Mouse (Mus musculus) liver, embryonic 15.5 days (tissue): ENCODE results near the gene Gm49380. TPM values are rescaled to one million over a fixed set of nuclear protein-coding genes. Genes with fewer than 3 reads are reported as not detected.

ENCODE experiments used
- ATAC-seq: fragments of 200-750 bp; cut with Nextera tagmentation; 2 replicates; pipeline ENCODE4 v1.8.0; 2017; ENCODE audit warnings: moderate number of reproducible peaks, mild to moderate bottlenecking, moderate library complexity; ENCODE audit not compliant: insufficient read depth
- H3K27ac ChIP-seq: fragments of 300-500 bp; sonication (generic); replicated peaks from 2 replicates; pipeline ENCODE4 v1.5.1; 2015; ENCODE audit warnings: mild to moderate bottlenecking, inconsistent platforms
- H3K27me3 ChIP-seq: fragments of 300-500 bp; sonication (generic); 2 replicates; pipeline ENCODE4 v1.6.1; 2015; ENCODE audit warnings: mild to moderate bottlenecking, inconsistent platforms
- H3K36me3 ChIP-seq: fragments of 300-500 bp; sonication (generic); replicated peaks from 2 replicates; pipeline ENCODE4 v1.6.1; 2015; ENCODE audit warnings: moderate library complexity, mild to moderate bottlenecking, inconsistent platforms
- H3K4me1 ChIP-seq: fragments of 300-500 bp; sonication (generic); replicated peaks from 2 replicates; pipeline ENCODE4 v1.6.1; 2015; ENCODE audit warnings: inconsistent platforms
- H3K4me2 ChIP-seq: fragments of 300-500 bp; sonication (generic); 2 replicates; pipeline ENCODE4 v1.6.1; 2015; ENCODE audit warnings: moderate library complexity, mild to moderate bottlenecking, inconsistent platforms
- H3K4me3 ChIP-seq: fragments of 300-500 bp; sonication (generic); replicated peaks from 2 replicates; pipeline ENCODE4 v1.5.1; 2015; ENCODE audit warnings: mild to moderate bottlenecking, inconsistent platforms
- H3K9ac ChIP-seq: fragments of 300-500 bp; sonication (generic); 2 replicates; pipeline ENCODE4 v1.6.1; 2015; ENCODE audit warnings: moderate library complexity, mild to moderate bottlenecking, inconsistent platforms
- H3K9me3 ChIP-seq: fragments of 300-500 bp; sonication (generic); replicated peaks from 2 replicates; pipeline ENCODE4 v1.6.1; 2016; ENCODE audit warnings: inconsistent platforms
- WGBS: fragments of 180-500 bp; shearing (Covaris S2); methylation state at CpG from one replicate; pipeline ENCODE4 v1.1.7; 2015; ENCODE audit warnings: mixed read lengths; ENCODE audit not compliant: insufficient replicate concordance; 5-methylcytosine and 5-hydroxymethylcytosine counted together
- polyA plus RNA-seq: library from polyadenylated mRNA; unstranded; fragments of >200 nt; fragmentation: Nextera tagmentation; extraction: Ambion mirVana; gene quantifications from 2 replicates; pipeline ENCODE4 v1.2.1, GENCODE M21; 2015

Gene Gm49380
- polyA plus RNA-seq, 1 experiment from 2014 or later = not detected

GRCm38 (mm10) chr9:44043708-44044425 lies 69.4 kb downstream of the Gm49380 start:
- no peaks in the 10 kb centered on the region for H3K4me1 ChIP-seq
- 3% methylated on average over 23 of the region's 23 CpGs for WGBS
- ATAC-seq = no peak
- H3K9me3 ChIP-seq = no peaks in the 10 kb centered on the region
- H3K9ac ChIP-seq = no peak overlapping the region
- peak overlapping the region; percentile 2; the same call in 1 of the 2 replicates for H3K4me3 ChIP-seq
- no peak overlapping the region for H3K27ac ChIP-seq
- no peak overlapping the region for H3K4me2 ChIP-seq
- peaks cover 74% of the 10 kb centered on the region for H3K27me3 ChIP-seq
- H3K36me3 ChIP-seq = no peaks in the 10 kb centered on the region

DNA sequence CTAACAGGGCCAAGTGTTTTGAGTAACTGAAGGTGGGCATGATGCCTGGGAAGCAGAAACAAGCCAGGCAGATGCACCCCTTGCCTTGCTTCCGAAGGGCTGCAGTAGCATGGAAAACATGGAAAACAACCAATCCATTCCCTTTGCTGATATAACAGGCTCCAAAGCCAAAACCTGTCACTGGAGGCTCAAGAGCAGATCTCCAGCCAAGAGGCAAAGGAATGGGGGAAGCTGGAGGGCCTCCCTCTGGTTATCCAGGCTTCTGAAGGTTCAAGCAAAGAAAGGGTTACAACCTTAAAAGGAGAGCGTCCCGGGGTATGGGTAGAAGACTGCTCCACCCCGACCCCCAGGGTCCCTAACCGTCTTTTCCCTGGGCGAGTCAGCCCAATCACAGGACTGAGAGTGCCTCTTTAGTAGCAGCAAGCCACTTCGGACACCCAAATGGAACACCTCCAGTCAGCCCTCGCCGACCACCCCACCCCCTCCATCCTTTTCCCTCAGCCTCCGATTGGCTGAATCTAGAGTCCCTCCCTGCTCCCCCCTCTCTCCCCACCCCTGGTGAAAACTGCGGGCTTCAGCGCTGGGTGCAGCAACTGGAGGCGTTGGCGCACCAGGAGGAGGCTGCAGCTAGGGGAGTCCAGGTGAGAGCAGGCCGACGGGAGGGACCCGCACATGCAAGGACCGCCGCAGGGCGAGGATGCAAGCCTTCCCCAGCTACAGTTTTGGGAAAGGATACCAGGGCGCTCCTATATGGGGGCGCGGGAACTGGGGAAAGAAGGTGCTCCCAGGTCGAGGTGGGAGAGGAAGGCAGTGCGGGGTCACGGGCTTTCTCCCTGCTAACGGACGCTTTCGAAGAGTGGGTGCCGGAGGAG lies 70.2 kb downstream of the Gm49380 start, which contains the start of gene Thy1:
TSS of gene Thy1 (plus strand) at position 549 of the 872 bp plus-strand sequence.
- WGBS = 3% methylated on average over 30 of the region's 30 CpGs
- Histone ChIP-seq H3K9ac (no peak within 1 kb of the TSS), H3K4me3 (peak within 1 kb of the TSS; percentile 2; the same call in 1 of the 2 replicates), H3K9me3 (no peaks in the 10 kb centered on the region), H3K4me2 (no peak within 1 kb of the TSS), H3K4me1 (no peaks in the 10 kb centered on the region), H3K27ac (no peak within 1 kb of the TSS), H3K36me3 (no peaks in the 10 kb centered on the region), H3K27me3 (peaks cover 71% of the 10 kb centered on the region)
- ATAC-seq = no peak

DNA sequence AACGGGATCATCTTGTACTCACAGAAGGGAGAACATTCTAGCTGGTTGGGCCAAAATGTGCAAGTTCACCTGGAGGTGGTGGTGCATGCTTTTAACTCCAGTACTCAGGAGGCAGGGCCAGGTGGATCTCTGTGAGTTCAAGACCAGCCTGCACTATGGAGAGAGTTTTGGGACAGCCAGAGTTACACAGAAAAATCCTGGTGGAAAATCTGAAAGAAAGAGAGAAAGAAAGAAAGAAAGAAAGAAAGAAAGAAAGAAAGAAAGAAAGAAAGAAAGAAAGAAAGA lies 71.0 kb downstream of the Gm49380 start:
- H3K4me1 ChIP-seq = no peaks in the 10 kb centered on the region
- H3K27ac ChIP-seq = no peak overlapping the region
- no peaks in the 10 kb centered on the region for H3K36me3 ChIP-seq
- H3K9ac ChIP-seq = no peak overlapping the region
- 69% methylated on average over 1 of the region's 1 CpGs for WGBS
- no peak overlapping the region for H3K4me2 ChIP-seq
- H3K27me3 ChIP-seq = peaks cover 65% of the 10 kb centered on the region
- ATAC-seq = no peak
- H3K4me3 ChIP-seq = no peak overlapping the region
- H3K9me3 ChIP-seq = no peaks in the 10 kb centered on the region

DNA sequence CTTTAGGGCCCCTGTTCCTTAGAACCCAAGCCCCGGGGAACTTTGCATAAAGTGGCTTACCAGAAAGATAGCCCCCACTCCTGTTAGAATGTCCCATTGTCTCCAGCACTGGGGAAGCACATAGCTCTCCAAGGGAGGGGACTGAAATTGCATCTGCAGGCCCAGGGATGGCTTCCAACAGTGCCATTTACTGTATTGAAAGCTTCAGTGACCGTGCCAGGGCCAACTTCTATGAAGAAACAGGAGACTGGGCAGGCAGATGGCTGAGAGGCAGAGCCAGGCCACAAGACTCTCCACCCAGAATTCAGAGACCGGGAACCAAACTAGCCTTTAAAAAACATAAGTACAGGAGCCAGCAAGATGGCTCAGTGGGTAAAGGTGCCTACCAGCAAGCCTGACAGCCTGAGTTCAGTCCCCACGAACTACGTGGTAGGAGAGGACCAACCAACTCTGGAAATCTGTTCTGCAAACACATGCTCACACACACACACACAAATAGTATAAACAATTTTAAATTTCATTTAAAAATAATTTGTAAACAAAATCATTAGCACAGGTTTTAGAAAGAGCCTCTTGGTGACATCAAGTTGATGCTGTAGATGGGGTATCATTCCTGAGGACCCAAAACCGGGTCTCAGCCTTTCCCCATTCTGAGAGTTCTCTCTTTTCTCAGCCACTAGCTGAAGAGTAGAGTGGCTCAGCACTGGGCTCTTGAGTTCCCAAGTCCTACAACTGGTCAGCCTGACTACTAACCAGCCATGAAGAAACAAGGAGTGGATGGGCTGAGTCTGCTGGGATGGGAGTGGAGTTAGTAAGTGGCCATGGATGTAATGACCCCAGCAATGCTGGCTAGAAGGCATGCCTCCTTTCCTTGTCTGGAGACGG lies 71.5 kb downstream of the Gm49380 start:
- no peak overlapping the region for H3K4me3 ChIP-seq
- no peak overlapping the region for H3K4me2 ChIP-seq
- no peaks in the 10 kb centered on the region for H3K36me3 ChIP-seq
- H3K4me1 ChIP-seq = no peaks in the 10 kb centered on the region
- H3K27me3 ChIP-seq = peaks cover 60% of the 10 kb centered on the region
- no peak for ATAC-seq
- H3K27ac ChIP-seq = no peak overlapping the region
- 63% methylated on average over 7 of the region's 7 CpGs for WGBS
- no peaks in the 10 kb centered on the region for H3K9me3 ChIP-seq
- no peak overlapping the region for H3K9ac ChIP-seq

GRCm38 (mm10) chr9:44037106-44037505 lies 76.2 kb downstream of the Gm49380 start:
- no peak overlapping the region for H3K9ac ChIP-seq
- no peak overlapping the region for H3K4me3 ChIP-seq
- H3K27ac ChIP-seq = no peak overlapping the region
- no peaks in the 10 kb centered on the region for H3K36me3 ChIP-seq
- H3K4me2 ChIP-seq = no peak overlapping the region
- peaks cover 14% of the 10 kb centered on the region for H3K27me3 ChIP-seq
- no peaks in the 10 kb centered on the region for H3K4me1 ChIP-seq
- no peaks in the 10 kb centered on the region for H3K9me3 ChIP-seq
- no peak for ATAC-seq
- 65% methylated on average over 5 of the region's 5 CpGs for WGBS

GRCm38 (mm10) chr9:44033957-44034727 lies 79.2 kb downstream of the Gm49380 start:
- 37% methylated on average over 13 of the region's 13 CpGs for WGBS
- Histone ChIP-seq H3K4me3 (no peak overlapping the region), H3K36me3 (no peaks in the 10 kb centered on the region), H3K4me1 (no peaks in the 10 kb centered on the region), H3K27me3 (no peaks in the 10 kb centered on the region), H3K4me2 (no peak overlapping the region), H3K27ac (no peak overlapping the region), H3K9me3 (no peaks in the 10 kb centered on the region), H3K9ac (no peak overlapping the region)
- no peak for ATAC-seq

DNA sequence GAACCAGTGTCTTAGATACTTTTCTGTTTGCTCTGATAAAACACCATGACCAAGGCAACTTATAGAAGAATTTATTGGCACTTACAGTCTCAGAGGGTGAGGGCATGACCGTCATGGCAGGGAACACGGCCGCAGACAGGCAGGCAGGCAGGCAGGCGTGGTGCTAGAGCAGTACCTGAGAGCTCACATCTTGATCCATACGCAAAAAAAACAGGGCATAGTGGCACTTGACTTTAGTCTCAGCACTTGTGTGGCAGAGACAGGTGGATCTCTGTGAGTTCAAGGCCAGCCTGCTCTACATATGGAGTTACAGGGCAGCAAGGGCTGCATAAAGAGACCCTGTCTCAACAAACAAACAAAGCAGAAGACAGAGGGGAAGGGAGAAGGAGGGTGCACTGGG lies 80.0 kb downstream of the Gm49380 start:
- Histone ChIP-seq H3K9ac (no peak overlapping the region), H3K27ac (no peak overlapping the region), H3K27me3 (no peaks in the 10 kb centered on the region), H3K4me2 (no peak overlapping the region), H3K4me1 (no peaks in the 10 kb centered on the region), H3K4me3 (no peak overlapping the region), H3K36me3 (no peaks in the 10 kb centered on the region), H3K9me3 (no peaks in the 10 kb centered on the region)
- WGBS = 79% methylated on average over 5 of the region's 5 CpGs
- no peak for ATAC-seq

DNA sequence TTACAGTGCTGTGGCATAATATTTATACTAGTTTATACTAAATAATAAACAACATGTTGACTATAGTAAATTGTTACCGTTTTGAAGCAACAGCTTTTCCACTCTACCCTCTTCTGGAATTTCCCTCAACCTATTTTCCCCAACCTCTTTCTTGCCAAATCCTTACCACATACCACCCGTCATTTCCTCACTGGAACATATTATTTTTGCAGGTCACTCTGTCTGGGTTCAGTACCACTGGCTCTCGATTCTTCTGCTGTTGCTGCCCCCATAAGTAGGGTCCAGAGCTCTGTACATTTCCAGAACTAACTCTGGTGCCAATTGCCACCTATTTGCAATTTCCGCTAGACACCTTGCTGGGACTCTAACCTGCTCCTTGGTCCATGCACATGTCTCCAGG lies 81.4 kb downstream of the Gm49380 start:
- no peak overlapping the region for H3K9ac ChIP-seq
- H3K4me3 ChIP-seq = no peak overlapping the region
- H3K27me3 ChIP-seq = no peaks in the 10 kb centered on the region
- no peaks in the 10 kb centered on the region for H3K9me3 ChIP-seq
- H3K27ac ChIP-seq = no peak overlapping the region
- H3K4me2 ChIP-seq = no peak overlapping the region
- H3K36me3 ChIP-seq = no peaks in the 10 kb centered on the region
- no peaks in the 10 kb centered on the region for H3K4me1 ChIP-seq
- 55% methylated on average over 4 of the region's 4 CpGs for WGBS
- no peak for ATAC-seq

- no peak overlapping the region for H3K27ac ChIP-seq
- WGBS = 26% methylated on average over 5 of the region's 5 CpGs
- no peak overlapping the region for H3K4me2 ChIP-seq
- no peaks in the 10 kb centered on the region for H3K36me3 ChIP-seq
- no peak overlapping the region for H3K4me3 ChIP-seq
- no peaks in the 10 kb centered on the region for H3K9me3 ChIP-seq
- H3K9ac ChIP-seq = no peak overlapping the region
- ATAC-seq = no peak
- H3K27me3 ChIP-seq = no peaks in the 10 kb centered on the region
- H3K4me1 ChIP-seq = no peaks in the 10 kb centered on the region
Observed at GRCm38 (mm10) chr9:44031079-44031478, 82.2 kb downstream of the Gm49380 start.

GRCm38 (mm10) chr9:44030646-44031045 lies 82.7 kb downstream of the Gm49380 start:
- H3K4me1 ChIP-seq = no peaks in the 10 kb centered on the region
- no peak for ATAC-seq
- WGBS = 68% methylated on average over 4 of the region's 4 CpGs
- no peak overlapping the region for H3K27ac ChIP-seq
- no peak overlapping the region for H3K4me3 ChIP-seq
- no peaks in the 10 kb centered on the region for H3K36me3 ChIP-seq
- H3K27me3 ChIP-seq = no peaks in the 10 kb centered on the region
- H3K9me3 ChIP-seq = no peaks in the 10 kb centered on the region
- no peak overlapping the region for H3K9ac ChIP-seq
- no peak overlapping the region for H3K4me2 ChIP-seq
